ENCODE assay signal across 22 mouse cellular contexts in the genomic region with DNA sequence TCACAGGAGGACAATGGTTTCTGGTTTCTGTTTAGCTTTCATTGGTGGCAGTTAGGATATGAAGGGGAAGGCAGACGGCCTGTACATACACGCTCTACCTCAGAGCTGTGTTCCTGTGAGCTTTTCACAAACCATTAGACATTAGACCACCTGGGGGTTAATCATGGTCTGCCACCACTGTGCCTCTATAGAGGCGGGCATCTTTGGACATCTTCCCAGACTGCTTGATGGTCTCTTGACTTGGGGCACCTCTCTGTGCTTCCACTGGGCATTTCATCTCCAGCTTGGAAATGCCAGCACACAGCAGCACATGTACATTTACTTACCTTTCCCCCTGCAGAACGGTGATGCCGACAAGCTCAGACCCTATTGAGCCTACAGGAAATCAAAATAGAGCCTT.
DNase-seq lines count a peak whose midpoint lies in the region; ATAC-seq and TF ChIP-seq lines count a peak whose summit lies in the region.
"Had no signal": no experiment of that assay in that cellular context is flagged by ENCODE, and none has a peak within 500 bp of the region (broad histone marks: within the 10 kb centered on the region; RNA-seq: fewer than 3 reads in every experiment).

No protein-coding gene starts in this region.

- peak; percentile 28 to 55 for DNase-seq in cerebellum, postnatal 14 days
- DNase-seq in cerebellum, adult 9-10 months, result no peak
- no peak for DNase-seq in heart, postnatal 0 days (ENCODE audit: low spot score)
- DNase-seq in heart, postnatal 36 days, result no peak
- DNase-seq in midbrain, postnatal 0 days (ENCODE audit: low spot score), result peak; percentile 33
- no peak for DNase-seq in midbrain, embryonic 10.5 days (ENCODE audit: low spot score)
- DNase-seq in left cerebral cortex, postnatal 14 days (ENCODE audit: low spot score in 2 of 2), result no peak
- DNase-seq: adrenal gland, postnatal 10 days; cerebellum, adult 11 months; cerebellum, adult 9-11 months; embryo, embryonic 11 days; gastrocnemius, postnatal 10 days; heart, adult 2 months; heart, postnatal 10 days had no signal

- 39% methylated on average over 5 of the region's 5 CpGs for WGBS in heart, postnatal 0 days
- WGBS in midbrain, postnatal 0 days, result 71% methylated on average over 5 of the region's 5 CpGs
- WGBS in midbrain, embryonic 10.5 days, result 83% methylated on average over 5 of the region's 5 CpGs

- no peak overlapping the region for H3K9ac ChIP-seq in heart, postnatal 0 days (replicated peaks; ENCODE audit: low read depth, low read length)
- no peak overlapping the region for H3K9ac ChIP-seq in midbrain, postnatal 0 days (replicated peaks; ENCODE audit: low read length, poor library complexity, severe bottlenecking)
- H3K9ac ChIP-seq: embryonic facial prominence, embryonic 15.5 days; forebrain, embryonic 15.5 days; heart, embryonic 12.5 days; hindbrain, embryonic 14.5 days had no signal

- no peaks in the 10 kb centered on the region for H3K27me3 ChIP-seq in heart, postnatal 0 days (ENCODE audit: control insufficient read depth, insufficient read depth, low read length)
- H3K27me3 ChIP-seq in midbrain, postnatal 0 days (ENCODE audit: insufficient read depth, low read length), result no peaks in the 10 kb centered on the region
- peaks cover 20% of the 10 kb centered on the region for H3K27me3 ChIP-seq in midbrain, embryonic 10.5 days (ENCODE audit: low read depth, poor library complexity, severe bottlenecking)
- H3K27me3 ChIP-seq: embryonic facial prominence, embryonic 15.5 days; forebrain, embryonic 15.5 days; heart, embryonic 12.5 days had no signal

- H3K36me3 ChIP-seq in heart, postnatal 0 days (replicated peaks; ENCODE audit: control insufficient read depth, insufficient read depth, low read length), result no peaks in the 10 kb centered on the region
- H3K36me3 ChIP-seq in midbrain, postnatal 0 days (ENCODE audit: insufficient read depth, low read length), result no peaks in the 10 kb centered on the region
- no peaks in the 10 kb centered on the region for H3K36me3 ChIP-seq in midbrain, embryonic 10.5 days
- H3K36me3 ChIP-seq: embryonic facial prominence, embryonic 15.5 days; forebrain, embryonic 10.5 days; forebrain, embryonic 15.5 days; heart, embryonic 12.5 days had no signal

- TF ChIP-seq EP300 in heart, postnatal 0 days (IDR thresholded peaks at IDR 0.05; ENCODE audit: low read depth), result no peak

- TF ChIP-seq CTCF in heart, postnatal 0 days (IDR thresholded peaks at IDR 0.05; ENCODE audit: low read depth), result peak; percentile 8; the same call in 1 of the 2 replicates
- TF ChIP-seq CTCF in midbrain, postnatal 0 days (IDR thresholded peaks at IDR 0.05), result no peak

- H3K9me3 ChIP-seq in heart, postnatal 0 days (replicated peaks; ENCODE audit: control insufficient read depth, low read length), result no peaks in the 10 kb centered on the region
- H3K9me3 ChIP-seq in midbrain, postnatal 0 days (ENCODE audit: low read length), result no peaks in the 10 kb centered on the region
- no peaks in the 10 kb centered on the region for H3K9me3 ChIP-seq in midbrain, embryonic 10.5 days (replicated peaks)
- H3K9me3 ChIP-seq: embryonic facial prominence, embryonic 15.5 days; forebrain, embryonic 10.5 days; forebrain, embryonic 15.5 days; heart, embryonic 12.5 days had no signal

- ATAC-seq in heart, postnatal 0 days (ENCODE audit: insufficient read depth, low read depth), result no peak
- no peak for ATAC-seq in midbrain, postnatal 0 days (ENCODE audit: low FRiP score)
- ATAC-seq: forebrain, embryonic 15.5 days; inflammation-experienced regulatory T-cells, adult 6 months; intestine, postnatal 0 days had no signal

- no peak overlapping the region for H3K4me2 ChIP-seq in heart, postnatal 0 days (ENCODE audit: low read depth, low read length)
- no peak overlapping the region for H3K4me2 ChIP-seq in midbrain, postnatal 0 days (ENCODE audit: low read depth, low read length, poor library complexity, severe bottlenecking)
- H3K4me2 ChIP-seq: embryonic facial prominence, embryonic 15.5 days; forebrain, embryonic 15.5 days; heart, embryonic 12.5 days; hindbrain, embryonic 14.5 days had no signal

- H3K4me1 ChIP-seq in heart, postnatal 0 days (ENCODE audit: control insufficient read depth, insufficient read depth), result peaks cover 37% of the 10 kb centered on the region
- H3K4me1 ChIP-seq in midbrain, postnatal 0 days (ENCODE audit: insufficient read depth, low read length), result peaks cover 4% of the 10 kb centered on the region
- H3K4me1 ChIP-seq in midbrain, embryonic 10.5 days, result peaks cover 60% of the 10 kb centered on the region

- intact Hi-C loops in heart, postnatal 36 days (cut with DNase I), result no loop called here
- intact Hi-C loops in left cerebral cortex, postnatal 14 days (cut with DNase I), result no loop called here

- H3K4me3 ChIP-seq in heart, postnatal 0 days (ENCODE audit: low read depth, low read length), result no peak overlapping the region
- H3K4me3 ChIP-seq in midbrain, postnatal 0 days (ENCODE audit: low read depth, low read length), result no peak overlapping the region
- no peak overlapping the region for H3K4me3 ChIP-seq in midbrain, embryonic 10.5 days
- H3K4me3 ChIP-seq: embryonic facial prominence, embryonic 15.5 days; erythroblast, embryonic 14.5 days; forebrain, embryonic 10.5 days; forebrain, embryonic 15.5 days; heart, adult 2 months; heart, embryonic 12.5 days had no signal

- H3K27ac ChIP-seq in heart, postnatal 0 days (ENCODE audit: low read depth), result peak overlapping the region; percentile 47; the same call in 1 of the 2 replicates
- H3K27ac ChIP-seq in midbrain, postnatal 0 days (ENCODE audit: low read depth, low read length), result no peak overlapping the region
- no peak overlapping the region; the same call in 1 of the 2 replicates for H3K27ac ChIP-seq in midbrain, embryonic 10.5 days (replicated peaks)
- H3K27ac ChIP-seq: embryonic facial prominence, embryonic 15.5 days; forebrain, embryonic 15.5 days; heart, adult 2 months had no signal

Comparison
In these comparisons a context has a peak if more than half of its experiments do, and no peak if none do; other contexts are left out.
1. DNase-seq: peak in cerebellum, postnatal 14 days (2 of 2) and midbrain, postnatal 0 days (single experiment); none in cerebellum, adult 9-10 months (single experiment), heart, postnatal 0 days (single experiment), heart, postnatal 36 days (0 of 2), midbrain, embryonic 10.5 days (single experiment) and left cerebral cortex, postnatal 14 days (0 of 2).